In the genomic region with DNA sequence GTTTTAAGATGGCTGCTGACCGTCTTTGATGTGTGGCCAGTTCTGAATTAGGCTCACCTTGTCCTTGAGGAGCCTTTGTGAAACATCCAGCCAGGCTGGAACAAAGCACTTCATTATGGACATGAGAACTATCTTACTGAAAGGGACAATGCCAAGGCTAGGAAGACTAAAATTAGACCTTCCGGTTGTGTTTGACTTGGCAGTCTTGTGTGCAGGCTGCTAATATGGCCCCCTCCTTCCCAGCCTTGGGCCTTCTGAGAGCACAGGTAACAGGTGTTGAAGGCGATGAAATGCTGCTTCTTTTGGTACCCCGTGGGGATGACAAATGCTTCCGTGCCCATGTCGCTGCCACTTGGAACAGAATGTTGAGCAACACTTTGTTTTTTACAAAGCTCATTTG, we compare ENCODE assay signal across 25 mouse cellular contexts. TPM values are rescaled to one million over a fixed set of nuclear protein-coding genes. Genes with fewer than 3 reads are reported as not detected.
DNase-seq lines count a peak whose midpoint lies in the region.
"Had no signal": no experiment of that assay in that cellular context is flagged by ENCODE, and none has a peak within 500 bp of the region (broad histone marks: within the 10 kb centered on the region; RNA-seq: fewer than 3 reads in every experiment).

No protein-coding gene starts in this region.

- DNase-seq in adrenal gland, adult (ENCODE audit: inconsistent age in 2 of 2, low spot score in 1 of 2) = peak; percentile 48 to 72
- no peak for DNase-seq in adrenal gland, postnatal 25 days
- peak; percentile 24 for DNase-seq in adrenal gland, postnatal 10 days
- peak; percentile 92 for DNase-seq in cerebellum, adult 11-12 months
- peak; percentile 93 for DNase-seq in cerebellum, adult 9-11 months
- no peak for DNase-seq in frontal cortex, postnatal 14 days (ENCODE audit: low spot score in 2 of 2)
- no peak for DNase-seq in gastrocnemius, postnatal 4 days (ENCODE audit: low spot score in 2 of 2)
- DNase-seq in spleen, adult 12 weeks (ENCODE audit: low spot score) = no peak
- DNase-seq: embryo, embryonic 11 days; gastrocnemius, adult 2 months; heart, postnatal 36 days; kidney, adult 8-10 months; kidney, postnatal 4 days; layer of hippocampus, postnatal 36 days; liver, embryonic 13.5 days; lung, adult 18-20 months; lung, postnatal 4 days; right cerebral cortex, postnatal 25 days; spleen, adult 18-20 months; thymus, postnatal 25 days had no signal

RNA-seq across cellular contexts. Expression of a gene that starts 37.6 kb away (rescaled TPM):
- total RNA-seq in adrenal gland, postnatal 25 days (2021) = 26.5 and 30.9 TPM in 2 replicates
- 10 to 100 TPM; 18.2 to 26.9 TPM for total RNA-seq in adrenal gland, postnatal 10 days (2021)
- under 1 TPM; 0.13 to 0.37 TPM for total RNA-seq in gastrocnemius, postnatal 4 days (2021)
- total RNA-seq: CH12.LX; ES-E14; gastrocnemius, adult 2 months; granulocyte monocyte progenitor cell, adult 5-6 weeks; monocyte, adult 5-6 weeks had no signal

RNA-seq across cellular contexts. Expression of a gene that starts 57.1 kb away (rescaled TPM):
- total RNA-seq in adrenal gland, postnatal 25 days (2021) = 0.43 TPM in 1 of 2 replicates, not detected in the other
- under 1 TPM; 0.12 to 0.58 TPM for total RNA-seq in adrenal gland, postnatal 10 days (2021)
- under 1 TPM; 0.16 to 0.17 TPM for total RNA-seq in gastrocnemius, postnatal 4 days (2021)
- total RNA-seq: CH12.LX; granulocyte monocyte progenitor cell, adult 5-6 weeks; heart, postnatal 36 days; hindbrain, postnatal 0 days; monocyte, adult 5-6 weeks had no signal

Comparison
In these comparisons a context has a peak if more than half of its experiments do, and no peak if none do; other contexts are left out.
1. DNase-seq: peak in adrenal gland, adult (2 of 2), adrenal gland, postnatal 10 days (single experiment), cerebellum, adult 11-12 months (single experiment) and cerebellum, adult 9-11 months (single experiment); none in adrenal gland, postnatal 25 days (single experiment), frontal cortex, postnatal 14 days (0 of 2), gastrocnemius, postnatal 4 days (0 of 2) and spleen, adult 12 weeks (single experiment).
2. RNA of a gene that starts 37.6 kb away (total RNA-seq): 18.2 to 26.9 TPM in adrenal gland, postnatal 10 days and 26.5 to 30.9 TPM in adrenal gland, postnatal 25 days; 0.13 to 0.37 TPM in gastrocnemius, postnatal 4 days; every median in the first group is over 10 times any median in the second.